Mouse (Mus musculus): ENCODE data around the gene F830045P16Rik.

- no peak for TF ChIP-seq CTCF (conservative IDR thresholded peaks at IDR 0.05; ENCODE audit: low read length)
- no peak for TF ChIP-seq NANOG (IDR thresholded peaks at IDR 0.05; ENCODE audit: borderline replicate concordance, low read length)
Measured at GRCm38 (mm10) chr2:129514401-129514667, 22.1 kb downstream of the F830045P16Rik start.
